Comparison of ENCODE assay signal across 19 mouse cellular contexts in the genomic region with DNA sequence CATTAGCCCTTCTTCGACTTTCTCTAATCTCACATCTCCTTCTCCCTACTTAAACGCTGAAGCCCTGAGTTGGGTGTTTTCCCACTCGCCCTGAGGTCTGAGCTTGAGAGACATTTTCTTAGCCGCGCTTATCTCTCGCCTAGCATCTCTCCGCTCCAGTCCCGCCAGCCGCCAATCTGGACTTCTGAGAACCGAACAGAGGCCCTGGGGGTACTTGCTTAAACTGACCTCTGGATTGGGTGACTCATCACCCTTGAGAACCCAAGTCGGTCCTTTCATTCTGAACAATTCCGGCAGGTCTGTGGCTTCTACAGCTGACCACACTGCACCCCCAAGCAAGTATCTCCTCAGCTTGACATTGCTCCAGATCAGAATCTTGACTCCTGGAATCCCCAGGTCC. TPM values are rescaled to one million over a fixed set of nuclear protein-coding genes. Genes with fewer than 3 reads are reported as not detected.
"Had no signal": no experiment of that assay in that cellular context is flagged by ENCODE, and none has a peak within 500 bp of the region (broad histone marks: within the 10 kb centered on the region; RNA-seq: fewer than 3 reads in every experiment).

No protein-coding gene starts in this region.

- H3K4me2 ChIP-seq: limb, embryonic 12.5 days; liver, embryonic 13.5 days; lung, embryonic 15.5 days; midbrain, embryonic 11.5 days; midbrain, embryonic 15.5 days; neural tube, embryonic 12.5 days had no signal

- H3K36me3 ChIP-seq: limb, embryonic 12.5 days; liver, embryonic 13.5 days; lung, embryonic 15.5 days; midbrain, embryonic 15.5 days; neural tube, embryonic 12.5 days had no signal

- H3K27me3 ChIP-seq: neural tube, embryonic 12.5 days had no signal

- H3K27ac ChIP-seq: limb, embryonic 12.5 days; liver, embryonic 13.5 days; lung, embryonic 15.5 days; macrophage; midbrain, embryonic 15.5 days; neural tube, embryonic 12.5 days had no signal

- H3K9ac ChIP-seq: limb, embryonic 12.5 days; liver, embryonic 13.5 days; liver, postnatal 0 days; lung, embryonic 15.5 days; midbrain, embryonic 15.5 days; neural tube, embryonic 12.5 days had no signal

- H3K4me3 ChIP-seq: limb, embryonic 12.5 days; liver, embryonic 13.5 days; lung, embryonic 15.5 days; megakaryocyte, embryonic 14.5 days; midbrain, embryonic 15.5 days; neural tube, embryonic 12.5 days had no signal

- ATAC-seq: liver, postnatal 0 days; midbrain, embryonic 15.5 days had no signal

- DNase-seq: kidney, adult 9 months; kidney, postnatal 25 days; layer of hippocampus, adult 9-11 months; liver; liver, embryonic 13.5 days; liver, postnatal 0 days; lung, postnatal 14 days; spleen, adult 18-20 months; thymus, adult 18-20 months; thymus, postnatal 25 days had no signal

- H3K4me1 ChIP-seq: liver, embryonic 13.5 days; megakaryocyte, embryonic 14.5 days; midbrain, embryonic 15.5 days had no signal

- H3K9me3 ChIP-seq: limb, embryonic 12.5 days; liver, embryonic 13.5 days; lung, embryonic 15.5 days; megakaryocyte, embryonic 14.5 days; midbrain, embryonic 15.5 days; neural tube, embryonic 12.5 days had no signal

RNA-seq across cellular contexts. Expression of gene Tbx3, which starts 32.2 kb away (rescaled TPM):
- total RNA-seq: monocyte, adult 5-6 weeks; neutrophil, adult 5-6 weeks had no signal
- polyA plus RNA-seq: macrophage had no signal
